Mouse (Mus musculus): ENCODE results near the gene Ramac.

- TF ChIP-seq POLR2A (IDR thresholded peaks at IDR 0.05; ENCODE audit: low read depth, low read length) (no peak), MAZ (IDR thresholded peaks at IDR 0.05; ENCODE audit: low read depth, low read length) (no peak), ZNF384 (IDR thresholded peaks at IDR 0.05; ENCODE audit: low read depth, low read length) (no peak), RCOR1 (conservative IDR thresholded peaks at IDR 0.05; ENCODE audit: low read depth, low read length) (no peak), HCFC1 (IDR thresholded peaks at IDR 0.05; ENCODE audit: low read depth, low read length) (no peak), USF2 (conservative IDR thresholded peaks at IDR 0.05; ENCODE audit: low read depth, low read length) (no peak), ZC3H11A (IDR thresholded peaks at IDR 0.05; ENCODE audit: low read depth, low read length) (no peak)
Observed at GRCm38 (mm10) chr7:81723851-81724250, 38.9 kb upstream of the Ramac start.
